Mouse (Mus musculus): Measurements from ENCODE around the gene Sept10. TPM values are rescaled to one million over a fixed set of nuclear protein-coding genes. Genes with fewer than 3 reads are reported as not detected.
A peak's percentile ranks its signal among the peaks of the same experiment; 100 is the strongest.
"Not testable (repeated sequence)": the region's sequence is repeated elsewhere in the genome, so short reads cannot be mapped to it uniquely, and the experiment has no call there.

Gene Sept10
- total RNA-seq, 2 experiments from 2014 or later: 48.4 to 57.3 TPM

GRCm38 (mm10) chr10:59127637-59128036 is 94.0 kb downstream of the Sept10 start:
- no peak for DNase-seq

- DNase-seq: no peak
These were observed 96.2 kb downstream of the Sept10 start for GRCm38 (mm10) chr10:59125497-59125896.

- DNase-seq: no peak
These were observed 101.8 kb downstream of the Sept10 start for GRCm38 (mm10) chr10:59119811-59120210.

GRCm38 (mm10) chr10:59119001-59119400 is 102.6 kb downstream of the Sept10 start:
- DNase-seq: no peak

- no peak for DNase-seq
These were observed 104.1 kb downstream of the Sept10 start for GRCm38 (mm10) chr10:59117555-59117954.

GRCm38 (mm10) chr10:59116331-59116730 is 105.3 kb downstream of the Sept10 start:
- no peak for DNase-seq

- no peak for DNase-seq
These were observed 106.0 kb downstream of the Sept10 start for GRCm38 (mm10) chr10:59115691-59116090.

- peak; percentile 28 for DNase-seq
These were observed 106.9 kb downstream of the Sept10 start for GRCm38 (mm10) chr10:59114535-59115291.

- DNase-seq: no peak
These were observed 108.3 kb downstream of the Sept10 start for GRCm38 (mm10) chr10:59113386-59113785.

- DNase-seq: no peak
These were observed 108.9 kb downstream of the Sept10 start for GRCm38 (mm10) chr10:59112755-59113154.

- no peak for DNase-seq
These were observed 111.3 kb downstream of the Sept10 start for GRCm38 (mm10) chr10:59110386-59110785.

GRCm38 (mm10) chr10:59109015-59109414 is 112.6 kb downstream of the Sept10 start:
- peak; percentile 86 for DNase-seq

GRCm38 (mm10) chr10:59106644-59107043 is 115.0 kb downstream of the Sept10 start:
- DNase-seq: no peak

- DNase-seq: no peak
These were observed 115.8 kb downstream of the Sept10 start for GRCm38 (mm10) chr10:59105885-59106284.

- no peak for DNase-seq
These were observed 117.0 kb downstream of the Sept10 start for GRCm38 (mm10) chr10:59104683-59105082.

GRCm38 (mm10) chr10:59103076-59103475 is 118.6 kb downstream of the Sept10 start:
- not testable (repeated sequence) for DNase-seq

GRCm38 (mm10) chr10:59091988-59092387 is 129.7 kb downstream of the Sept10 start:
- no peak for DNase-seq

Other genes starting within 250 kb of the Sept10 start
- 10 to 100 TPM; 20.1 to 22.0 TPM for gene Sowahc, start 106 bp upstream of the Sept10 start, total RNA-seq (2021)
- 10 to 100 TPM; 22.1 to 25.3 TPM for gene P4ha1, start 101.4 kb upstream of the Sept10 start, total RNA-seq (2021)
- gene Gm10273, start 173.8 kb upstream of the Sept10 start, total RNA-seq (2021): 100 to 1,000 TPM; 123 to 136 TPM
- gene Pla2g12b, start 181.8 kb upstream of the Sept10 start, total RNA-seq (2021): 10 to 100 TPM in 1 of 2 experiments, 1 to 10 TPM in 1; 5.0 to 15.8 TPM
- gene Oit3, start 219.9 kb upstream of the Sept10 start, total RNA-seq (2021): 10 to 100 TPM in 1 of 2 experiments, 1 to 10 TPM in 1; 5.1 to 10.2 TPM